Mouse (Mus musculus) MEL (cell line): ENCODE measurements around the gene Git1. TPM values are rescaled to one million over a fixed set of nuclear protein-coding genes. Genes with fewer than 3 reads are reported as not detected.

Experiments
- DNase-seq: peaks from one replicate; pipeline ENCODE4 v3.0.0; 2011; ENCODE audit warnings: low read depth, low spot score
- H3K27ac ChIP-seq: 2 replicates; pipeline ENCODE4 v1.5.1; 2012; ENCODE audit warnings: low read depth, mild to moderate bottlenecking, control low read depth, low read length, moderate library complexity; ENCODE audit not compliant: control insufficient read depth
- H3K27me3 ChIP-seq, 2 experiments: fragments of 150-350 bp in 1 of 2; sonication (generic) in 1 of 2; 2 replicates each; pipeline ENCODE4 v1.6.1; 2012; ENCODE audit warnings: low read length in 2 of 2, mild to moderate bottlenecking in 2 of 2, improper control_type of control experiment in 1 of 2, moderate library complexity in 1 of 2; ENCODE audit not compliant: insufficient read depth in 2 of 2, control insufficient read depth in 1 of 2
- H3K36me3 ChIP-seq, 2 experiments: 2 replicates each; pipeline ENCODE4 v1.6.1; 2012 to 2014; ENCODE audit warnings: low read length in 2 of 2, improper control_type of control experiment in 1 of 2, inconsistent platforms in 1 of 2, mild to moderate bottlenecking in 1 of 2; ENCODE audit not compliant: insufficient read depth in 2 of 2, control insufficient read depth in 1 of 2
- H3K4me1 ChIP-seq, 2 experiments: fragments of 150-350 bp in 1 of 2; sonication (generic) in 1 of 2; 2 replicates each; pipeline ENCODE4 v1.6.1; 2012; ENCODE audit warnings: low read length in 2 of 2, improper control_type of control experiment in 1 of 2, mild to moderate bottlenecking in 1 of 2; ENCODE audit not compliant: insufficient read depth in 2 of 2, control insufficient read depth in 1 of 2
- H3K4me3 ChIP-seq, 2 experiments: fragments of 150-350 bp in 1 of 2; sonication (generic) in 1 of 2; 2 replicates each; pipeline ENCODE4 v1.5.1; 2012; ENCODE audit warnings: low read depth in 2 of 2, low read length in 2 of 2, mild to moderate bottlenecking in 2 of 2, moderate library complexity in 2 of 2, control low read depth in 1 of 2, improper control_type of control experiment in 1 of 2; ENCODE audit not compliant: control insufficient read depth in 1 of 2, insufficient read depth in 1 of 2
- H3K79me2 ChIP-seq: 2 replicates; pipeline ENCODE4 v1.6.1; 2012; ENCODE audit warnings: mild to moderate bottlenecking, low read length, moderate library complexity; ENCODE audit not compliant: control insufficient read depth, poor library complexity, insufficient read depth
- H3K9ac ChIP-seq: 2 replicates; pipeline ENCODE4 v1.6.1; 2012; ENCODE audit warnings: low read depth, mild to moderate bottlenecking, control low read depth, low read length, moderate library complexity; ENCODE audit not compliant: control insufficient read depth, poor library complexity, severe bottlenecking
- H3K9me3 ChIP-seq: fragments of 150-350 bp; sonication (generic); replicated peaks from 2 replicates; pipeline ENCODE4 v1.6.1; 2012; ENCODE audit warnings: mild to moderate bottlenecking, low read length, improper control_type of control experiment, moderate library complexity; ENCODE audit not compliant: insufficient read depth
- BHLHE40 ChIP-seq: IDR thresholded peaks from 2 replicates; pipeline ENCODE4 v1.6.1; 2012; ENCODE audit warnings: low read depth, mild to moderate bottlenecking, inconsistent platforms, low read length, improper control_type of control experiment, borderline replicate concordance
- CHD1 ChIP-seq: IDR thresholded peaks from 2 replicates; pipeline ENCODE4 v1.6.1; 2012; ENCODE audit warnings: low read depth, mild to moderate bottlenecking, inconsistent platforms, low read length, improper control_type of control experiment
- CHD2 ChIP-seq: IDR thresholded peaks from 2 replicates; pipeline ENCODE4 v1.6.1; 2011; ENCODE audit warnings: low read length, improper control_type of control experiment
- ELF1 ChIP-seq: IDR thresholded peaks from 2 replicates; pipeline ENCODE4 v1.6.1; 2014; ENCODE audit warnings: low read depth, mild to moderate bottlenecking, inconsistent platforms, low read length, improper control_type of control experiment, moderate library complexity
- EP300 ChIP-seq, 2 experiments: IDR thresholded peaks; 2 replicates each; pipeline ENCODE4 v1.6.1; 2011; ENCODE audit warnings: improper control_type of control experiment in 2 of 2, low read length in 2 of 2, low read depth in 1 of 2, mild to moderate bottlenecking in 1 of 2
- ETS1 ChIP-seq: IDR thresholded peaks from 2 replicates; pipeline ENCODE4 v1.6.1; 2012; ENCODE audit warnings: low read depth, mild to moderate bottlenecking, inconsistent platforms, low read length, improper control_type of control experiment, moderate library complexity
- GABPA ChIP-seq: IDR thresholded peaks from 2 replicates; pipeline ENCODE4 v1.6.1; 2012; ENCODE audit warnings: low read depth, mild to moderate bottlenecking, inconsistent platforms, low read length, improper control_type of control experiment, moderate library complexity
- GATA1 ChIP-seq: IDR thresholded peaks from 2 replicates; pipeline ENCODE4 v1.6.1; 2011; ENCODE audit warnings: low read depth, low read length, improper control_type of control experiment
- HCFC1 ChIP-seq: IDR thresholded peaks from 2 replicates; pipeline ENCODE4 v1.6.1; 2012; ENCODE audit warnings: low read depth, mild to moderate bottlenecking, inconsistent platforms, low read length, improper control_type of control experiment, moderate library complexity
- JUND ChIP-seq: IDR thresholded peaks from 2 replicates; pipeline ENCODE4 v1.6.1; 2011; ENCODE audit warnings: low read depth, mild to moderate bottlenecking, improper control_type of control experiment, low read length
- MAFK ChIP-seq: IDR thresholded peaks from 2 replicates; pipeline ENCODE4 v1.6.1; 2011; ENCODE audit warnings: low read depth, mild to moderate bottlenecking, low read length, improper control_type of control experiment, borderline replicate concordance
- MAZ ChIP-seq: IDR thresholded peaks from 2 replicates; pipeline ENCODE4 v1.6.1; 2012; ENCODE audit warnings: low read depth, mild to moderate bottlenecking, inconsistent platforms, low read length, improper control_type of control experiment
- MEF2A ChIP-seq: IDR thresholded peaks from 2 replicates; pipeline ENCODE4 v1.6.1; 2014; ENCODE audit warnings: low read depth, mild to moderate bottlenecking, inconsistent platforms, low read length, improper control_type of control experiment; ENCODE audit not compliant: poor library complexity, insufficient replicate concordance, severe bottlenecking; ENCODE audit errors: extremely low read depth
- MXI1 ChIP-seq: IDR thresholded peaks from 2 replicates; pipeline ENCODE4 v1.6.1; 2011; ENCODE audit warnings: mild to moderate bottlenecking, low read depth, low read length, improper control_type of control experiment
- MYC ChIP-seq: IDR thresholded peaks from 2 replicates; pipeline ENCODE4 v1.6.1; 2011; ENCODE audit warnings: low read depth, mild to moderate bottlenecking, low read length, improper control_type of control experiment, moderate library complexity
- NELFE ChIP-seq: IDR thresholded peaks from 2 replicates; pipeline ENCODE4 v1.6.1; 2011; ENCODE audit warnings: low read depth, low read length, improper control_type of control experiment
- POLR2A ChIP-seq, 2 experiments: IDR thresholded peaks; 2 replicates each; pipeline ENCODE4 v1.6.1; 2011 to 2012; ENCODE audit warnings: low read length in 2 of 2, mild to moderate bottlenecking in 2 of 2, control low read depth in 1 of 2, improper control_type of control experiment in 1 of 2, low read depth in 1 of 2, moderate library complexity in 1 of 2; ENCODE audit not compliant: control insufficient read depth in 1 of 2, insufficient read depth in 1 of 2, poor library complexity in 1 of 2
- POLR2AphosphoS2 ChIP-seq: IDR thresholded peaks from 2 replicates; pipeline ENCODE4 v1.6.1; 2011; ENCODE audit warnings: low read length, improper control_type of control experiment
- RCOR1 ChIP-seq: IDR thresholded peaks from 2 replicates; pipeline ENCODE4 v1.6.1; 2012; ENCODE audit warnings: low read depth, mild to moderate bottlenecking, inconsistent platforms, low read length, improper control_type of control experiment
- SIN3A ChIP-seq: IDR thresholded peaks from 2 replicates; pipeline ENCODE4 v1.6.1; 2012; ENCODE audit warnings: low read length, improper control_type of control experiment, inconsistent platforms
- TAL1 ChIP-seq: IDR thresholded peaks from 2 replicates; pipeline ENCODE4 v1.6.1; 2012; ENCODE audit warnings: mild to moderate bottlenecking, inconsistent platforms, low read length, moderate library complexity, mixed read lengths
- TBP ChIP-seq: IDR thresholded peaks from 2 replicates; pipeline ENCODE4 v1.8.0; 2011; ENCODE audit warnings: low read depth, low read length, improper control_type of control experiment
- TCF12 ChIP-seq: IDR thresholded peaks from 2 replicates; pipeline ENCODE4 v1.6.1; 2014; ENCODE audit warnings: low read depth, mild to moderate bottlenecking, inconsistent platforms, low read length, improper control_type of control experiment, moderate library complexity
- UBTF ChIP-seq: IDR thresholded peaks from 2 replicates; pipeline ENCODE4 v1.6.1; 2012; ENCODE audit warnings: low read depth, mild to moderate bottlenecking, inconsistent platforms, low read length, improper control_type of control experiment, moderate library complexity, borderline replicate concordance; ENCODE audit not compliant: insufficient read depth
- USF2 ChIP-seq, 2 experiments: IDR thresholded peaks; 2 replicates each; pipeline ENCODE4 v1.6.1; 2011 to 2012; ENCODE audit warnings: improper control_type of control experiment in 2 of 2, low read length in 2 of 2, borderline replicate concordance in 1 of 2, inconsistent platforms in 1 of 2, low read depth in 1 of 2, mild to moderate bottlenecking in 1 of 2; ENCODE audit not compliant: insufficient read depth in 1 of 2
- ZKSCAN1 ChIP-seq: IDR thresholded peaks from 2 replicates; pipeline ENCODE4 v1.6.1; 2012; ENCODE audit warnings: low read depth, mild to moderate bottlenecking, inconsistent platforms, low read length, improper control_type of control experiment, moderate library complexity
- ZNF384 ChIP-seq: IDR thresholded peaks from 2 replicates; pipeline ENCODE4 v1.6.1; 2012; ENCODE audit warnings: low read depth, mild to moderate bottlenecking, inconsistent platforms, low read length, improper control_type of control experiment
- polyA plus RNA-seq, 2 experiments: library from polyadenylated mRNA; stranded (reverse) in 1 of 2; unstranded in 1 of 2; fragments of >175 nt in 1 of 2; fragments of >200 nt in 1 of 2; gene quantifications; 2 replicates each; pipeline versions ENCODE4 v1.2.1 to v1.2.4; 2012; ENCODE audit warnings: low replicate concordance in 2 of 2, low read depth in 1 of 2; ENCODE audit not compliant: insufficient read length in 2 of 2, insufficient read depth in 1 of 2, missing spikeins in 1 of 2
- total RNA-seq: library from RNA; depleted of rRNA; stranded (reverse); fragments of 300-350 nt; gene quantifications from 2 replicates; pipeline ENCODE4 v1.2.3, GENCODE M21; 2012

Git1 gene
- total and polyA plus RNA-seq, 3 experiments = 33.1 to 81.4 TPM; not detected in 1

GRCm38 (mm10) chr11:77476216-77476615, 17.1 kb upstream of the Git1 start:
- H3K27me3 ChIP-seq = no peaks in the 10 kb centered on the region
- no peaks in the 10 kb centered on the region for H3K4me1 ChIP-seq
- no peaks in the 10 kb centered on the region for H3K9me3 ChIP-seq
- H3K27ac ChIP-seq = no peak overlapping the region
- DNase-seq = no peak
- TF ChIP-seq RCOR1 (no peak), MEF2A (no peak), EP300 (IDR thresholded peaks at IDR 0.05; ENCODE audit: low read depth in 1 of 2, low read length in 2 of 2) (no peak), POLR2AphosphoS2 (no peak), JUND (no peak), CHD2 (no peak), TCF12 (no peak), TAL1 (no peak), SIN3A (no peak), MAZ (no peak), MAFK (no peak), GATA1 (no peak), GABPA (no peak), USF2 (IDR thresholded peaks at IDR 0.05; ENCODE audit: borderline replicate concordance in 1 of 2, insufficient read depth in 1 of 2, low read depth in 1 of 2, low read length in 2 of 2) (no peak), TBP (no peak), CHD1 (no peak)
- H3K79me2 ChIP-seq = peaks cover 6% of the 10 kb centered on the region; the same call in 1 of the 2 replicates
- H3K36me3 ChIP-seq = peaks cover 0 to 3% of the 10 kb centered on the region in 2 experiments; a peak in 2 of 4 replicates
- no peak overlapping the region for H3K4me3 ChIP-seq
- H3K9ac ChIP-seq = no peak overlapping the region

- H3K36me3 ChIP-seq = peaks cover 0 to 3% of the 10 kb centered on the region in 2 experiments; a peak in 2 of 4 replicates
- no peak for TF ChIP-seq GATA1
- TF ChIP-seq MYC = no peak
- no peak for TF ChIP-seq ZNF384
- no peak for TF ChIP-seq POLR2A (IDR thresholded peaks at IDR 0.05; ENCODE audit: control insufficient read depth in 1 of 2, insufficient read depth in 1 of 2, low read depth in 1 of 2, low read length in 2 of 2, poor library complexity in 1 of 2)
- no peak for TF ChIP-seq TBP
- TF ChIP-seq ELF1 = no peak
- no peak for TF ChIP-seq HCFC1
- no peak for TF ChIP-seq NELFE
- no peak for TF ChIP-seq MXI1
- TF ChIP-seq SIN3A = no peak
- no peak for TF ChIP-seq BHLHE40
- TF ChIP-seq CHD2 = no peak
- TF ChIP-seq TAL1 = no peak
- no peak for TF ChIP-seq ZKSCAN1
- TF ChIP-seq POLR2AphosphoS2 = no peak
- TF ChIP-seq ETS1 = no peak
- no peak for TF ChIP-seq UBTF
- no peak overlapping the region for H3K27ac ChIP-seq
These were observed 16.5 kb upstream of the Git1 start for GRCm38 (mm10) chr11:77476895-77477294.

More at GRCm38 (mm10) chr11:77476895-77477294, 16.5 kb upstream of the Git1 start:
- Histone ChIP-seq H3K4me1 (no peaks in the 10 kb centered on the region), H3K27me3 (no peaks in the 10 kb centered on the region), H3K4me3 (no peak overlapping the region), H3K9ac (no peak overlapping the region), H3K79me2 (peaks cover 9% of the 10 kb centered on the region; the same call in 1 of the 2 replicates), H3K9me3 (no peaks in the 10 kb centered on the region)
- no peak for DNase-seq
